Mouse (Mus musculus) activated CD4-positive, CD25-positive, alpha-beta regulatory T cell, adult 4 months (primary cell): ENCODE measurements around the gene D2hgdh. TPM values are rescaled to one million over a fixed set of nuclear protein-coding genes. Genes with fewer than 3 reads are reported as not detected.

Experiments
- ATAC-seq: one replicate; pipeline ENCODE4 v1.8.0; 2017
- polyA plus RNA-seq, 2 experiments: library from polyadenylated mRNA; unstranded; fragments of 100-300 nt; shearing (Covaris generic); gene quantifications; one replicate each; pipeline ENCODE4 v1.2.1; 2017

D2hgdh gene
- 10 to 100 TPM; 15.5 to 20.9 TPM for polyA plus RNA-seq

DNA sequence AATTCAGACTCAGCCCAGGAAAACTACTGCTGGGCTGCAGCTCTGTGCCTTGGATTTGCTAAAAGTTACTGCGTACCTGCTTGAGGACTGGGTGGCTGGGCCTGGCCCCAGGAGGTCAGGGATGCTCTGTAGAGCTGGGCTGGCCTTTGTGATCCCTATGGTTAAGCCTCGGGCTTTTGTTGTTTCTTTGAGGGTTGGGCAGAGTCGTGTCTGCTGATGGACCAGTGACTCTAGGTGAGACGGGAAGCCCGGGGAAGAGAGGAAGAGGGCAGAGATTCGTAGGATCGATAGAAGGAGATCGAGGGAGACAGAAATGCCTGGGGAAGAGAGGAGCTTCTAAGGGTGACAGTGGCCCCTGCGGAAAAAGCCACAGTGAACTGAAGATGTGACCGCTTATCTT is at the start of gene D2hgdh:
Gene D2hgdh (plus strand): TSS at position 301 of the 400 bp plus-strand sequence.
- ATAC-seq: peak; percentile 1

DNA sequence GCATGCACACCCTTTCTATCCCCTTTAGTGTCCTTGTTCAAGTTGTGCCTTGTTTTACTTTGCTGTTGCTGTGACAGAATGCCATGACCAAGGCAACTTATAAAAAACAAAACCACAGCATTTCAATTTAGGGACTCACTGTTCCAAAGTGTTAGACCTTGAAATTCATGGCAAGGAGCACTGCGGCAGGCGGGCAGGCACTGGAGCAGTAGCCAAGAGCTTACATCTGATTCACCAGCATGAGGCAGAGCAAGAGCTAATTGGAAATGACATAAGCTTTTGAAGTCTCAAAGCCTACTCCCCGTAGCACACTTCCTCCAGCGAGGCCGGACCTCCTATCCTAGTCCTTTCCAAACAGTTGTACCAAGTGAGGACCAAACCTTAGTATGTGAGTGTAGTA is 48.0 kb upstream of the D2hgdh start:
- no peak for ATAC-seq

DNA sequence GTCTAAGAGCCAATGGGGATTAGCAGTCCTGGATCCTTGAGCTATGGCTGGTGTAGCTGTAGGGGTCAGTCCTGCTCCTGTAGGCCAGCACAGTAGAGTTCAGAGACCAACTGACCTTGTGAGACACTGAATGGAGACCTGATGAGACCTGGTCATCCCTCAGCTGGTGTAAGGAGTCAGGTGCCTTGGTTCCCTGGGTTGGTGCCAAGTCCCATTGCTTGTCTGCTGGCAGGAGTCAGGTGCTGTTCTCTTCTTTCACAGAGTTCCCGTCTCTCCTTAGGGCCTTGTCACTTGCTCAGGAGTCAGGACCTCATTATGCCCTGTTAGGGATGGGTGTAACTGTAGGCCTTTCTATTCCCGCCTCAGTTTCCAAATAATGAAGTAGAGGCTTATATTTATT is 37.8 kb upstream of the D2hgdh start:
- no peak for ATAC-seq

DNA sequence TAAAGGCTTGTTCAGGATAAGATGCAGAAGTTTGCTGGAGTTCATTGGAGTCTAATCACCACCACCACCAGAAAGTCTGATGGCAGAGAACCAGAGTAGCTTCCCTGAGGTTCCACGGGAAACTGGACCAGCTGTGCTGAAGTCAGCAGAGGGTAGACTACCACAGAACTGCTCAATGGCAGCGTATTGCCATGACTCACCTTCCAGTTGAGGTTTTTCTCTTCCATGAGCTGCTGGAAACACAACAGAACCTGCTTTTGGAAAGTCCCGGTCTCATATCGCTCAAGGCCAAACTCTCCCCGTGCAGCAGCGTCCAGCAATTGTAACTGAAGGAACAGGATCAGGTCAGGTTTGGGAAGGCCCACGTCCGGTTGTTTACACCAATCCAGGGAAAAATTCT is 30.2 kb upstream of the D2hgdh start:
- no peak for ATAC-seq

DNA sequence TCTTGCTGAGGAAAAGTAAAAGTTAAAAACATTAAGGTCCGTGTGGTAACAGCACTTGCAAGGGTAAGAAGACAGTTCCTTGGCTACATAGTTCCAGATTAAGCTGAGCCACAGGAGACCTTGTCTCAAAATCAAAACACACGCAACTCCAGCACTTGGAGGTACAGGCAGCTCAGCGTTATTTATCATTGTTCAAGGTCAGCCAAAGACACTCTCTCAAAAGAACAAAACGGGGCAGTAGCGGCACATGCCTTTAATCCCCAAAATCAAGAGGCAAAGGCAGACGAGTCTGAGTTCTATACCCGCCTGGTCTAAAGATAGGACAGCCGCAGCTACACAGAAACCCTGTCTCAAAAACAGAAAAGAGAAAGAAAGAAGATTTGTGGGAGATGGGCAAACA is 28.8 kb upstream of the D2hgdh start:
- ATAC-seq: no peak

DNA sequence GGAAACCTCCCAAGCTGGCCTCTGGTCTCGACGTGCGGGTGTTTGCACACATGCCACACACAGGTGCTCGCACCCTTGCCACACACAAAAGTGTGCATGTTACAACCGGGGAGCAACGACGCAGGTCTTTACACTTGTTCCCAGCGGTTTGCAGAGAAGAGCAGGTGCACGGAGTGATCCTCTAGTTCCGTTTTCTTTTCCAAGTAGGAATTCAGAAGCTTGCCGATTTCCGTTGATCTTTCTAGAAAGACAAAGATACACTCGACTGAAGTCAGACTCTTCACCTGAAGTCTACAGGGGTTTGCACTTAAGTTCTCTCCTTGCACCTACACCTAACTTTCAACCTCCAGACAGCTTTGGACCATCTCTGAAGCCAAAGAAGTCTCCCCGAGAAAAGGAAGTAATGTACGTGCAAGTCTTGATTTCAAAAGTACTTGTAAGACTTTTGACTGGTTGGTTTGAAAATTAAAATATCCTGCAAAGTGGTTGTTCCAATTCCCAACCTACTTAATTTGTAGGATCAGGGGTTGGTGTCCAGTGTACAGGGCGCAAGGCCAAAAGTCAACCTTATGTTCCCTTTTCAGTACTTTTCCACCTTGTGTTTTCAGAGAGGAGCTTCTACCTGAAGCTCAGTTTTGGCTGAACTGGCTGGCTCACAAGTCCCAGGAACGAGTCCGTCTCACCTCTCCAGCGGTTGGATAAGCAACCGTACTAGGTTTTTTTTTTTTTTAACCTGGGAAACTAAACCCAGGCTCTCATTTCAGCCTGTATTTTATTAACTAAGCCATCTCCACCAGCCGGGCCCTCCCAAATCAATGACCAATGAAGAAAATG is 23.8 kb upstream of the D2hgdh start:
- no peak for ATAC-seq

DNA sequence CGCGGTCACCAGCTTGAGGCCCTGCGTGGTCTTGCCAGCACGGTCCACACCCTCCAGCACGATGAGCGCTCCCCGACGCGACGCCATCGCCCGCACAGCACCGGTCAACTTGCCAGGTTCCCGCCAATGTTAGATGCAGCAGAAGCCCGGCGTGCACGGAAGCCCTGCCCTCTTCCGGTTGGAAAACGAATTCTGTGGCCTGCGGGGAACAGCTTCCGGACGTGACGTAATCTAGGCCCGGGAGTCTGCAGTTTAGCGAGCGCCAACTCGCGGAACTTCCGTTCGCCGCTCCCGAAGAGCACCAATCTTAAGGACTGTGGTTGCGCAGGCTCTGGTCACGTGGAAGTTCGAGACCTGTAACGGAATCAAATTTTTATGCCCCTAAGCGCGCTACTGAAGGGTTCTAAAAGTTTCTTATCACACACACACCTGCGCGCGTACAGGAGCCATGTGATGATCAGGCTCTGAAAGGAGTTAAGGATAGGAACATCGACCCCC is 22.9 kb upstream of the D2hgdh start, which contains the start of gene Dtymk:
Gene Dtymk (minus strand): TSS at position 194 of the 498 bp plus-strand sequence.
- peak; percentile 72 for ATAC-seq

DNA sequence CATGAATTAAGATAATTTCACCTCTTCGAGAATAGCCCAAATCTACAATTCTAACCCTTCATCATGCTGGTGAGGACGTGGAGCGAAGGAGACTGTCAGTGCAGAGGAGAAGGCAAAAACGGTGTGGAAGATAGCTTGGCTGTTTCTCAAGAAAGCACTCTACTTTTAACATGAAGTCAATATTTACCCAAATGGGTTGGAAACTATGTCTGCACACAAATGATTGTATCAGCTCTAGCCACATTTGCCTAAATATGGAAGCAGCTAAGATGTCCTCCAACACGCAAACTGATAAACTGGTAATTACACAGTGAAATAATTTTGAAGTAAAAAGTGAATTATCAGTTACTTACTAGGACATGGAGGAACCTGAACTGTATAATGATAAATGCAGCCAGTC is 21.9 kb upstream of the D2hgdh start:
- ATAC-seq: no peak

DNA sequence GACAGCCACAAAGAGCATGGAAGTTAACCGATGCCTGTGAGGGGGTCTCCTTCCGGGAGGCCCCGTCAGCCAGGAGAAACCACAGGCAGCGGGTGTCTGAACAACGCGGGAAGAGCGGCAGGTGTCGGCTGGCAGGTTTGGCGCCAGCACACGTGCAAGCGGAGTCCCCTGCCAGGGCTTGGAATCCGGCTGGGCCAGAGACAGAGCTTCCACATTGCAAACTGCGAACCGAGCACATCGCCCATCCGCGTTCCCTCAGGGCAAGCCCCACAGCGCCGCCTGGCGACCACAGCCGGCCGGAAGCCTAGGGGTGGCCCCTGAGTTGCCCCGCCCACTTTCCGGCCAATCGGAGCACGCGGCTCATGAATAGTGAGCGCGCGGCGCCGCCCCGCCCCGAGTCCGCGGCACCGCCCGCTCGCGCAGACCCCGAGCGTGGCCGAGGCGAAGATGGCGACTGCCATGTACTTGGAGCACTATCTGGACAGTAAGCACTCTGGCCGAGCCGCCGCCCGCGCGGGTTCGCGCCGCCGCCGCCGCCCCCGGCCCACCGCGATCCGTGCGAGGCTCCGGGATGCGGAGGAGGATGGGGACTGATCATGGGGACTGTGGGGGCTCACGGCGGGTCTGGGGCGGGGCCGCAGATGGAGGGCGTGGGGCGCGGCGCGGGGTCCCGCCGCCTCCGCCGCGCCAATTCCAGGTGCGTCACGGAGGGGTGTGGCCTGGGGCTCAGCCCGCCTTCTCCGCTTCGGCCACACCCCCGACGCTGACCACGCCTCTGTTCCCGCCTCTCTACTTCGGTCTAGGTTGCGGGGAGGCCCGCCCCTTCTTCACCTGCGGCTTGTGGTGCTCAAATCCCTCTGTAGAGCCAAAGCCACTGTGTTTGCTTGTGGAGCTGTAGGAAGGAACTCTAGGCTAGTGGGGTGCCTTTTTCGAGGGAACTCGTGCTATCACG is 20.9 kb upstream of the D2hgdh start, which contains the start of gene Ing5:
Gene Ing5 (plus strand): TSS at position 410 of the 952 bp plus-strand sequence.
- ATAC-seq: peak; percentile 67

DNA sequence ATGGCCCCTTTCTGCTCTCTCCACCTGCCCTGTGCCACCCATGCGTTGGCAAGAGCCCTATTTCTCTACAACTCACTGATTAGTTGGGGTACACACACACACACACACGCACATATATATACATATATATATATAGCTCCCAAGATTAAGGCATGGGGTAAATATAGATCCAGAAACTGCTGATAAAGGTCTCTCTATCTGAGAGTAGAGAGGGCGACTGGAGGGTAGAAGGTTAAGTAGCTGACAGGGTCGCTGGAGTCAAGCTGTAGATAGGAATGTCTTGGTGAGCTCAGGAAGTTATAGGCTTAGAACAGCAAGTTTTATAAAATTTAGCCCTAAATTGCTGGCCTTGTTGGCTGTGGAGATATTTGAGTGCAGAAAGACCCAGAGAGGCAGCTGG is 19.9 kb upstream of the D2hgdh start:
- no peak for ATAC-seq

DNA sequence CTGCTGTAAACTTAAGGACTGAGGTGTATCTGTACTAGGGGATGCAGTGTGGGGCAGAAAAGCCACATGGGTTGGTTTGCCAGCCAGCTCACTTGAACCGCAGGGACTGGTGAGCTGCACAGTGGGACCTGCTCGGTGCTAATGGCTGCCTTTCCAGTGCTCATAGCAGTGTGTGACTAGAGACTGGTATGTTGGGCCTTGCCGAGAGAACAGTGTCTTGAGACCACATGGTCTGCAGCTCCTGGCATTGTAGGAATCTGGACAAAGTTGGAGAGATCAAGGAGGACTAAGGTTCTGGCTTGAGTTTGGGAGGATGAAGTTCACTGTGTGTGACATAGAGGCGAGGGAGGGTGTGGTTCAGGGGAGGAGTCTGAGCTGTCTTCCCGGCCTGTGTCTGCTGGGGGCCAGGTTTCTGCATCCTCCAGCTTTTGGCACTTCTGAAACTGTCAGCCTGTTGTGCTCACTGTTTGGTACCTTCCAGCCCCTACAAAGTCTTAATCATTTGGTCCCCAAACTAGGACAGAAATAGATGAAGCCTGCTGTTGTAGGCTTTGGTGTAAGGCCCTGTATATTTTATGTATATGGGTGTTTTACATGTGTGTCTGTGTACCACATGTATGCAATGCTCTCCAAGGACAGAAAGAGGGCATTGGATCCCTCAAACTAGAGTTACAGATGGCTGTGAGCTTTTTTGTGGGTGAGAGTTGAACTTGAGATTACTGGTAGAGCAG is 19.3 kb upstream of the D2hgdh start:
- ATAC-seq: no peak

DNA sequence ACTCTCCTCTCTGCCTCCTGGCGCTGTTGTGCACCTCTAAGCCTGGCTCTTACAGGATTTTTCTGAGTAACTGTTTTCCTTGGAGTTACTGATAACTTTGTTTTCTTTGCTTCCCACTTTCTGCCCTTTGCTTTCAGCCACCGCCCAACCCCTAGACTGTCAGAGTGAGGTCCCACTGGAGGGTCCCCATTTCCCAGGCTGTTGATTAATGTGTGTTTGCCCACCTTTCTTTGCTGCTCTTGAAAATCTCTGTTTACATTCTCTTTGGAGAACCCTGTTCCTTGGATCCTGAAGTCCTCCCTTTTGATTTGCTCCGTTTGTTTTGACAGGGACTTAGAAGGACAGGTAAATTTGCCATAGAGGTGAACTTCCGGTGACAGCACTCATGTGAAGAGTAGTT is 15.8 kb upstream of the D2hgdh start:
- no peak for ATAC-seq

DNA sequence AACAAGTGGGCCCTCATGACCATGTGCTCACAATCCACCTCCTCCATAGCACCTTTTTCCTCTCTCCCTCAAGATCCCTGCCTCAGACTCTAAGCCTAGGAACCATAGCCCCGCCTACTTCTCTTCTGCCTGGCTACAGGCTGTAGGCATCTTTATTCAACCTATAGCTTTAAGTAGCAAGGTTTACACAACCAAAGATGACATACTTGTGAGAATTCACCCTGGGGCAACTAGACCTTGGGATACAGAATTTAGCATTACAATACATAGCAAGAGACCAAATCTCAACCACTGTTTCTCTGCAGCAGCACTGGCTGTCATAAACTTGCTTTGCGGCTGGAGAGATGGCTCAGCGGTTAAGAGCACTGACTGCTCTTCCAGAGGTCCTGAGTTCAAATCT is 14.7 kb upstream of the D2hgdh start:
- no peak for ATAC-seq

DNA sequence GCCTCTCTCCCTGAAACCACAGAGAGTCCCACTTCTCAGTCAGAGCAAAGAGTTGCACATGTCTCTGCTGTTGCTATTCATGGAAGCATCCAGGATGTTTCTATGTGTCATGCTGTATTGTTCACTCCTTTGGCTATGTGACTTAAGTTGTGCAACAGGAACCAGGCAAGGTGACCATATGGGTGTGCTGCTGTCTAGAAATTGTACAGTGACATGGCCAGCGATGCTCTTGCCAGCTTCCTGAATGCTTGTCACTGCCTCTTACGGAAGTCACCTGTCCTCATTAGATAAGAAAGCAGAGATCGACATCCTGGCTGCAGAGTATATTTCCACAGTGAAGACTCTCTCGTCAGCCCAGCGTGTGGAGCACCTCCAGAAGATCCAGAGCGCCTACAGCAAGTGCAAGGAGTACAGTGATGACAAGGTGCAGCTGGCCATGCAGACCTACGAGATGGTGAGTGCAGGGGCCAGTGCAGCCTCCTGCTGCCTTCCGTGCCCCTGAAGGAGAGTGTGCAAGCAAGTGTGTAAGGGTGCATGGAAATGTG is 13.1 kb upstream of the D2hgdh start:
- ATAC-seq: no peak

DNA sequence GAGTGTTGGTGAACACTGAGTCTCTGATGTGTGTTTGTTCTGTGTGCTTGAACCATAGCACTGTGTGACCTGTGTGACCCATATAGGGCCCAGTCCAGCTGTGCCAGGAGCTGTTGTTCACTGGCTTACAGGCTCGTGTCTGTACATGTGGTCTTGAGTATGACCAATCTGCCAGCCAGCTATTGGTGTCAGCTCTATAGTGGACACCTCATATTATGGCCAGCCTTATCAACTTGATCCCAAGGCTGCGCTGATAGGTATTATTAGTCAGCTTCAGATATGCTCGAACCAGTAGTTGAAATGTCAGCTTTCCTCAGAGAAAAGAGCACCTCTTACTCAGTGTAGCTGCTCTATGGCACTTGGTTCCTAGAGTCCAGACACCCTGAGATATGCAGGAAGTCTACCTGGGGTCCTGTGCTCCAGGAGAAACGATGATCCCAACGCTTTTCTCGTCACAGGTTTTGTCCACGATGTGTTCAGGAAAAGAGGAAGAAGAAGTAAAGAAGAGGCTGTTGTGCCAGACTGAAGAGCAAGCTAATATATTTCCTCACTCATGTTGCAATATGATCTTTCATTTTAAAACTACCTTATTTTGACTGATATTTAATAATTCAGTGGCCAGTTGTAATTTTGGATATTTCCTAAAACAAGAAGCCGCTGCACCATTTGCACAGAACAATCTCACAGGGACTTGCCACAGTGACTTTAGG is 6.7 kb upstream of the D2hgdh start:
- ATAC-seq: no peak

DNA sequence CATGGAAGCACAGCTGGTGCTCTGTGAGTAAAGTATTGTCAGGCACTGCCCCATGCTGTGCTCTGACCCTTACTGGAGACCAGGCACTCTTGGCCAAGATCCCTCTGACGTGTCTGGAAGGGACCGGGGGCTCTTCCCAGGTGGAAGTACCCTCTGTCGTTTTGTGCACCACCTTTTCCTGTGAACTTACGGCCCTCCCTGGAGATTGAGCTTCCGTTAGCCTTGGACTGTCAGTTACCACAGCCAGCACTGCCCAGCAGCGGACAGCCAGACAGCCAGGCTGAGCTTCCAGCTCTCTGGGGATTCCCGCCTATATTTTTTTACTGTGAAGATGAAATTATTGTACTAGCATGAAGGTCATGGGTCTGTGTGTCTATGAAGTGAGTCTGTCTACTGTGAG is 6.0 kb upstream of the D2hgdh start:
- ATAC-seq: no peak

DNA sequence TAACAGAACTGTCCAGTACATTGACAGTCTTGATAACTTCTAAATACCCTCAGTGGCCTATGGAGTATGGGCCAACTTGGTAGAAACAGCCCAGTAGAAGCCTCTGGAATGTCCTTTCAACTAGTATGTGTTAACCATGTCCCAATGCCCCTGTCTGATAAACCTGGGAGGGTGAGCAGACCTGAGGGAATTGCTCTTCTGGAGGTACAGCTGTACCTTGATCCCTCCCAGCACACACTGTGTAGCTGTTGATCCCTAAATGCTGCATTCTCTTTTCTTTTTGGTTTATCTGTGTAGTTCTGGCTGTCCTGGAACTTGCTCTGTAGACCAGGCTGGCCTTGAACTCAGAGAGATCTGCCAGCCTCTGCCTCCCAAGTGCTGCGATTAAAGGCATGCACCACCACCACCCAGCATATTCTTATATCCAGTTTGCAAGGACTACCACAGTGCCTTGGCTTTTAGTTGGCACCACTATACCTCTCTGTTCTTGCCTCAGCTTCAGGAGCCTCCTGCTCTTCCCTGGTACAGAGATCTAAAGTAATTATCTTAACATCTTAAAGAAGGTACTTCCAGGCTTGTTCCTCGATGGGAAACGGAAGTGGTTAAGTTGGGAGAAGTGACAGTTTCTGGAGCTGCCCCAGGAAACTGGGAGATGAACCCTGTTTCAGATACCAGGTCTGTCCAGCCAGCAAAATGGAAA is 763 bp upstream of the D2hgdh start:
- no peak for ATAC-seq

DNA sequence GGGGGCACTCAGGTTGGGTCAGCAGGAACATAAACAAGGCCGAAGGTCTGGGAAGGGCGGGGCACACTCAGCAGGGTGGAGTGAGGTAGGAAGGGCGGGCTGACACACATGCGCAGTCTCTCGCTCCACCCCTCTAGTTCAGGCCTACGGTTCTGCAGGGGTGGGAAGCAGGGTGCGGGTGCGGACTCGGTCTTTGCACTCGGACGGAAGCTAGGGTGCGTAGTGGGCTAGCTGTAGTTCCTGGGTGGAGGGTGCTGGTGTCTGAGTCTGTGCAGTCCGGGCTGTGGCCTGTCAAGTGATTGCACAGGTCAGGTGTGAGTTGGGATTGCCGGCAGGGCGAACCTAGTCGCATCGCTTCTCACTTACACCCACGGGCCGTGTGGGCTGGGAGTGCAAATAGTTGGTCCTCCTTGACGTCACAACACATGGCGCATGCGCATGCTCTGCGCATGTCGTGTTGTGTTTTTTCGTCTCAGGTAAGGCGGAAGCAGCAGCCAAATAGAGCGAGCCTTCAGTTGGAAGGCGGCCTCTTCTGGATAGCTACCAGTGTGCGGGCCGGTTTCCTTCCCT is 481 bp downstream of the D2hgdh start:
- peak; percentile 92 for ATAC-seq

DNA sequence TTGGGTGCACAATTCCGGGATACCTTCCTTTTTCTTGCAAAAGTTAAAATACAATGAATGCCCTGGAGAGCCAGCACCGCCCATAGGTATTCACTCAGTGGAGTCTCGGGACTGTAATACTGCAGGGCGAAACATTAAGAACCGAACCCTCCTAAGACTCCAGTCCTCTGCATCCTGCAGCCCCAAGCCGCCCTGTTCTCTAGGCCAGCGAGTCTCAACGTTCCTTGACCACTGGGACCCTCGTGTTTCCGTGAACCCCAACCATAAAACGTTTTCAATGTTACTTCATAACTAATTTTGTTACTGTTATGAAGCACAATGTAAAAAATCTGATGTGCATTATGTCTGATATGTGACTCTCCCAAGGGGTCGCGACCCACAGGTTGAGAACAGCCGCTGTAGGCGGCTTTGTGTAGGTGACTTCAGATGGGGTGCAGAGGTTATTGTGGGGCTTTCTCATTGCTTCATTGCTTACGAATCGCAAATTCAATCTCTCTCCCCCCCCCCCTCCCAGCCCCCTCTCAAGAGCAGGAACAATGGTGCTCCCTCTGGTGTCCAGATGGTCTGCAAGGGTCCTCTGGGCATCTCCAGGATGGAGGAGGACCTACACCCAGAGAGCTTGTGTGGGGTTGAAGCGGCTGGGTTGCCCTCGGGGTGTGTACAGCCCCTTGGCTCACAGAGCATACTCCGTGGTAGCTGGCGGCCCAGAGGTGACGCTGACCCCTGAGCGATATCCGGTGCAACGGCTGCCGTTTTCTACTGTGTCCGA is 1.2 kb downstream of the D2hgdh start:
- no peak for ATAC-seq

DNA sequence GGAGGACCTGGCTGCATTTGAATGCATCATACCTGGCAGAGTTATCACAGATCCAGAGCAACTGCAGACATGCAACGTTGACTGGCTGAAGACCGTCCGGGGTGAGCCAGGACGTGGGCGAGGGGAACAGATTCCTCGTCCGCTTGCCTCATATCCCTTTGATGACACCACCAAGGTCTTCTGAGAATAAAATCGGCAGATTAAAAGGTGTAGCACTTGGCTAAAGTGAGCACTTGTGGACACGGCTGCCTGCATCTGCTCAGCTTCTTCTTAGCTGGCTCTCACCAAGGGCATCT is 1.8 kb downstream of the D2hgdh start:
- no peak for ATAC-seq
